Comparison of ENCODE assay signal across 16 mouse cellular contexts in genomic region chr3:51159881-51160280, GRCm38 (mm10).
DNase-seq lines count a peak whose midpoint lies in the region; ATAC-seq lines count a peak whose summit lies in the region.
"Had no signal": no experiment of that assay in that cellular context is flagged by ENCODE, and none has a peak within 500 bp of the region (broad histone marks: within the 10 kb centered on the region; RNA-seq: fewer than 3 reads in every experiment).

No protein-coding gene starts in this region.

- no peaks in the 10 kb centered on the region for H3K36me3 ChIP-seq in midbrain, embryonic 14.5 days (ENCODE audit: control insufficient read depth, insufficient read depth, low read length)

- H3K9ac ChIP-seq in midbrain, embryonic 14.5 days (replicated peaks; ENCODE audit: low read length) = no peak overlapping the region

- 45% methylated on average over 9 of the region's 9 CpGs for WGBS in midbrain, embryonic 14.5 days

- peak overlapping the region; percentile 49; the same call in 1 of the 2 replicates for H3K27ac ChIP-seq in midbrain, embryonic 14.5 days (replicated peaks; ENCODE audit: low read depth, low read length)

- H3K4me1 ChIP-seq in midbrain, embryonic 14.5 days (ENCODE audit: control insufficient read depth, insufficient read depth, low read length) = peaks cover 15% of the 10 kb centered on the region

- no peaks in the 10 kb centered on the region for H3K27me3 ChIP-seq in midbrain, embryonic 14.5 days (ENCODE audit: control insufficient read depth, insufficient read depth, low read length)

- H3K9me3 ChIP-seq in midbrain, embryonic 14.5 days (ENCODE audit: control insufficient read depth, low read length) = no peaks in the 10 kb centered on the region
- H3K9me3 ChIP-seq: megakaryocyte, embryonic 14.5 days had no signal

- peak; percentile 12 to 27 for DNase-seq in cerebellum, postnatal 25 days
- no peak for DNase-seq in cerebellum, adult 11-12 months
- DNase-seq in left cerebral cortex, postnatal 4 days = peak; percentile 30
- no peak for DNase-seq in left cerebral cortex, postnatal 14 days (ENCODE audit: low spot score in 2 of 2)
- DNase-seq in brain, adult 2 months (ENCODE audit: low read depth, low spot score) = peak; percentile 44
- DNase-seq in midbrain, embryonic 14.5 days = peak; percentile 58
- no peak for DNase-seq in heart, postnatal 10 days
- DNase-seq: adrenal gland, adult 8-10 months; embryo, embryonic 11 days; gastrocnemius, postnatal 14 days; kidney, postnatal 10 days; layer of hippocampus, adult 9-11 months; thymus, postnatal 4 days had no signal

- no peak for ATAC-seq in midbrain, embryonic 14.5 days (ENCODE audit: low FRiP score, low TSS enrichment)
- ATAC-seq: intestine, embryonic 16.5 days had no signal

- H3K4me3 ChIP-seq in midbrain, embryonic 14.5 days (replicated peaks; ENCODE audit: low read depth, low read length) = no peak overlapping the region
- H3K4me3 ChIP-seq: megakaryocyte, embryonic 14.5 days had no signal

- intact Hi-C loops in left cerebral cortex, postnatal 4 days (cut with DNase I) = no loop called here
- intact Hi-C loops in left cerebral cortex, postnatal 14 days (cut with DNase I) = no loop called here
- intact Hi-C loops in heart, postnatal 10 days (cut with DNase I) = loop anchor here (10.0 kb wide), 1 partner anchor 195 kb away; no protein-coding TSS in a partner anchor

- no peak overlapping the region for H3K4me2 ChIP-seq in midbrain, embryonic 14.5 days (ENCODE audit: low read length)
- H3K4me2 ChIP-seq: liver, embryonic 11.5 days had no signal

Comparison
In these comparisons a context has a peak if more than half of its experiments do, and no peak if none do; other contexts are left out.
1. DNase-seq: peak in cerebellum, postnatal 25 days (2 of 2), left cerebral cortex, postnatal 4 days (single experiment), brain, adult 2 months (single experiment) and midbrain, embryonic 14.5 days (single experiment); none in cerebellum, adult 11-12 months (single experiment), left cerebral cortex, postnatal 14 days (0 of 2) and heart, postnatal 10 days (0 of 2).